Mouse (Mus musculus) embryonic facial prominence, embryonic 10.5 days (tissue): ENCODE measurements around the gene Lbp. TPM values are rescaled to one million over a fixed set of nuclear protein-coding genes. Genes with fewer than 3 reads are reported as not detected.
A peak's percentile ranks its signal among the peaks of the same experiment; 100 is the strongest.

Source experiments
- DNase-seq: peaks from one replicate; pipeline ENCODE4 v3.0.0-alpha.2; 2017; ENCODE audit warnings: low spot score
- H3K27ac ChIP-seq: fragments of 300-500 bp; sonication (generic); replicated peaks from 2 replicates; pipeline ENCODE4 v1.5.1; 2016; ENCODE audit warnings: mild to moderate bottlenecking
- H3K27me3 ChIP-seq: fragments of 300-500 bp; sonication (generic); replicated peaks from 2 replicates; pipeline ENCODE4 v1.6.1; 2016; ENCODE audit warnings: low read depth, mild to moderate bottlenecking; ENCODE audit not compliant: poor library complexity, severe bottlenecking
- H3K36me3 ChIP-seq: fragments of 300-500 bp; sonication (generic); replicated peaks from 2 replicates; pipeline ENCODE4 v1.6.1; 2016; ENCODE audit warnings: mild to moderate bottlenecking, moderate library complexity
- H3K4me1 ChIP-seq: fragments of 300-500 bp; sonication (generic); 2 replicates; pipeline ENCODE4 v1.6.1; 2016
- H3K4me3 ChIP-seq: fragments of 300-500 bp; sonication (generic); 2 replicates; pipeline ENCODE4 v1.5.1; 2016; ENCODE audit warnings: mild to moderate bottlenecking, moderate library complexity
- H3K9me3 ChIP-seq: fragments of 300-500 bp; sonication (generic); 2 replicates; pipeline ENCODE4 v1.6.1; 2016; ENCODE audit warnings: mild to moderate bottlenecking
- WGBS: fragments of 180-500 bp; shearing (Covaris S2); methylation state at CpG from one replicate; pipeline ENCODE4 v1.1.7; 2016; 5-methylcytosine and 5-hydroxymethylcytosine counted together
- polyA plus RNA-seq: library from polyadenylated mRNA; unstranded; fragments of >200 nt; fragmentation: Nextera tagmentation; extraction: Ambion mirVana; gene quantifications from 2 replicates; pipeline ENCODE4 v1.2.1, GENCODE M21; 2016

Lbp gene
- polyA plus RNA-seq, 1 experiment from 2014 or later: 3.4 TPM

- Histone ChIP-seq H3K4me3 (no peak overlapping the region), H3K4me1 (peaks cover 33% of the 10 kb centered on the region), H3K36me3 (no peaks in the 10 kb centered on the region), H3K27ac (peak overlapping the region; percentile 51), H3K9me3 (no peaks in the 10 kb centered on the region), H3K27me3 (peaks cover 11% of the 10 kb centered on the region)
- DNase-seq: no peak
- 63% methylated on average over 16 of the region's 16 CpGs for WGBS
Observed at GRCm38 (mm10) chr2:158281497-158282205, 24.6 kb upstream of the Lbp start.

- no peak overlapping the region for H3K4me3 ChIP-seq
- peaks cover 11% of the 10 kb centered on the region for H3K27me3 ChIP-seq
- H3K36me3 ChIP-seq: no peaks in the 10 kb centered on the region
- H3K27ac ChIP-seq: no peak overlapping the region
- no peaks in the 10 kb centered on the region for H3K9me3 ChIP-seq
- DNase-seq: no peak
- 86% methylated on average over 7 of the region's 7 CpGs for WGBS
- peaks cover 21% of the 10 kb centered on the region for H3K4me1 ChIP-seq
Observed at GRCm38 (mm10) chr2:158283136-158283535, 23.2 kb upstream of the Lbp start.

- DNase-seq: no peak
- Histone ChIP-seq H3K27me3 (peaks cover 11% of the 10 kb centered on the region), H3K4me1 (peaks cover 21% of the 10 kb centered on the region), H3K27ac (no peak overlapping the region), H3K4me3 (no peak overlapping the region), H3K9me3 (no peaks in the 10 kb centered on the region), H3K36me3 (no peaks in the 10 kb centered on the region)
- 82% methylated on average over 6 of the region's 6 CpGs for WGBS
Observed at GRCm38 (mm10) chr2:158283771-158284170, 22.5 kb upstream of the Lbp start.

- DNase-seq: peak; percentile 66
- Histone ChIP-seq H3K27ac (no peak overlapping the region; the same call in 1 of the 2 replicates), H3K27me3 (peaks cover 11% of the 10 kb centered on the region), H3K9me3 (no peaks in the 10 kb centered on the region), H3K4me1 (peaks cover 21% of the 10 kb centered on the region), H3K4me3 (no peak overlapping the region), H3K36me3 (no peaks in the 10 kb centered on the region)
- WGBS: 15% methylated on average over 11 of the region's 11 CpGs
Observed at GRCm38 (mm10) chr2:158284571-158284970, 21.7 kb upstream of the Lbp start.

GRCm38 (mm10) chr2:158285655-158286054 lies 20.6 kb upstream of the Lbp start:
- Histone ChIP-seq H3K36me3 (no peaks in the 10 kb centered on the region), H3K4me1 (peaks cover 21% of the 10 kb centered on the region), H3K4me3 (no peak overlapping the region), H3K9me3 (no peaks in the 10 kb centered on the region), H3K27me3 (peaks cover 11% of the 10 kb centered on the region), H3K27ac (no peak overlapping the region)
- 85% methylated on average over 6 of the region's 6 CpGs for WGBS
- no peak for DNase-seq

- Histone ChIP-seq H3K9me3 (no peaks in the 10 kb centered on the region), H3K27ac (no peak overlapping the region), H3K27me3 (no peaks in the 10 kb centered on the region), H3K4me3 (no peak overlapping the region), H3K36me3 (no peaks in the 10 kb centered on the region), H3K4me1 (no peaks in the 10 kb centered on the region)
- DNase-seq: no peak
- 72% methylated on average over 9 of the region's 9 CpGs for WGBS
Observed at GRCm38 (mm10) chr2:158295700-158296099, 10.6 kb upstream of the Lbp start.

- H3K4me3 ChIP-seq: no peak overlapping the region
- DNase-seq: no peak
- no peaks in the 10 kb centered on the region for H3K9me3 ChIP-seq
- H3K4me1 ChIP-seq: no peaks in the 10 kb centered on the region
- 83% methylated on average over 3 of the region's 3 CpGs for WGBS
- no peak overlapping the region for H3K27ac ChIP-seq
- no peaks in the 10 kb centered on the region for H3K27me3 ChIP-seq
- H3K36me3 ChIP-seq: no peaks in the 10 kb centered on the region
Observed at GRCm38 (mm10) chr2:158299203-158299602, 7.1 kb upstream of the Lbp start.

- no peak overlapping the region for H3K4me3 ChIP-seq
- WGBS: 79% methylated on average over 4 of the region's 4 CpGs
Observed at GRCm38 (mm10) chr2:158299731-158300130, 6.6 kb upstream of the Lbp start.

GRCm38 (mm10) chr2:158302807-158303206 lies 3.5 kb upstream of the Lbp start:
- Histone ChIP-seq H3K36me3 (no peaks in the 10 kb centered on the region), H3K9me3 (no peaks in the 10 kb centered on the region), H3K4me3 (no peak overlapping the region), H3K27ac (no peak overlapping the region), H3K27me3 (no peaks in the 10 kb centered on the region), H3K4me1 (peaks cover 16% of the 10 kb centered on the region)
- 89% methylated on average over 3 of the region's 3 CpGs for WGBS
- DNase-seq: no peak

More at GRCm38 (mm10) chr2:158299731-158300130, 6.6 kb upstream of the Lbp start:
- no peaks in the 10 kb centered on the region for H3K4me1 ChIP-seq
- DNase-seq: no peak
- no peaks in the 10 kb centered on the region for H3K27me3 ChIP-seq
- H3K27ac ChIP-seq: no peak overlapping the region
- H3K36me3 ChIP-seq: no peaks in the 10 kb centered on the region
- no peaks in the 10 kb centered on the region for H3K9me3 ChIP-seq

- H3K4me1 ChIP-seq: peaks cover 16% of the 10 kb centered on the region
- no peaks in the 10 kb centered on the region for H3K27me3 ChIP-seq
- no peaks in the 10 kb centered on the region for H3K36me3 ChIP-seq
- DNase-seq: no peak
- peak overlapping the region; percentile 76 for H3K27ac ChIP-seq
- H3K9me3 ChIP-seq: no peaks in the 10 kb centered on the region
- WGBS: 40% methylated on average over 6 of the region's 6 CpGs
- no peak overlapping the region for H3K4me3 ChIP-seq
Observed at GRCm38 (mm10) chr2:158306696-158307049, 380 bp downstream of the Lbp start.

- 58% methylated on average over 5 of the region's 5 CpGs for WGBS
Observed at GRCm38 (mm10) chr2:158308276-158308675, 2.0 kb downstream of the Lbp start.

GRCm38 (mm10) chr2:158313089-158313488 lies 6.8 kb downstream of the Lbp start:
- 61% methylated on average over 1 of the region's 1 CpGs for WGBS
- DNase-seq: no peak
- H3K9me3 ChIP-seq: no peaks in the 10 kb centered on the region
- H3K4me1 ChIP-seq: 0 out of 2 replicates have a peak, but pooled peaks cover 5% of the 10 kb centered on the region
- H3K27ac ChIP-seq: no peak overlapping the region
- H3K36me3 ChIP-seq: no peaks in the 10 kb centered on the region
- no peak overlapping the region for H3K4me3 ChIP-seq
- H3K27me3 ChIP-seq: no peaks in the 10 kb centered on the region

More at GRCm38 (mm10) chr2:158308276-158308675, 2.0 kb downstream of the Lbp start:
- Histone ChIP-seq H3K27ac (no peak overlapping the region), H3K4me1 (peaks cover 16% of the 10 kb centered on the region), H3K27me3 (no peaks in the 10 kb centered on the region), H3K4me3 (no peak overlapping the region), H3K9me3 (no peaks in the 10 kb centered on the region), H3K36me3 (no peaks in the 10 kb centered on the region)
- no peak for DNase-seq

- Histone ChIP-seq H3K27me3 (no peaks in the 10 kb centered on the region), H3K9me3 (no peaks in the 10 kb centered on the region), H3K27ac (no peak overlapping the region), H3K4me3 (no peak overlapping the region), H3K36me3 (no peaks in the 10 kb centered on the region), H3K4me1 (0 out of 2 replicates have a peak, but pooled peaks cover 5% of the 10 kb centered on the region)
- DNase-seq: no peak
- WGBS: 69% methylated on average over 8 of the region's 8 CpGs
Observed at GRCm38 (mm10) chr2:158316371-158316770, 10.1 kb downstream of the Lbp start.
